ENCODE assay signal across 8 mouse cellular contexts in genomic region chr11:45678666-45679292, GRCm38 (mm10).
A peak's percentile ranks its signal among the peaks of the same experiment; 100 is the strongest.
DNase-seq lines count a peak whose midpoint lies in the region; ATAC-seq lines count a peak whose summit lies in the region.

No protein-coding gene starts in this region.

- WGBS in embryonic facial prominence, embryonic 13.5 days: 39% methylated on average over 11 of the region's 11 CpGs
- 41% methylated on average over 11 of the region's 11 CpGs for WGBS in kidney, embryonic 16.5 days
- 25% methylated on average over 11 of the region's 11 CpGs for WGBS in limb, embryonic 15.5 days
- WGBS in neural tube, embryonic 11.5 days: 50% methylated on average over 11 of the region's 11 CpGs

- H3K36me3 ChIP-seq in embryonic facial prominence, embryonic 13.5 days: no peaks in the 10 kb centered on the region
- no peaks in the 10 kb centered on the region for H3K36me3 ChIP-seq in kidney, embryonic 16.5 days (ENCODE audit: insufficient read depth, low read length)
- H3K36me3 ChIP-seq in limb, embryonic 15.5 days: no peaks in the 10 kb centered on the region
- no peaks in the 10 kb centered on the region for H3K36me3 ChIP-seq in neural tube, embryonic 11.5 days (ENCODE audit: control insufficient read depth, insufficient read depth, low read length)

- no peak overlapping the region for H3K4me3 ChIP-seq in embryonic facial prominence, embryonic 13.5 days
- 0 out of 2 replicates have a peak overlapping the region, but pooled peaks have one; percentile 8 for H3K4me3 ChIP-seq in kidney, embryonic 16.5 days (ENCODE audit: low read length)
- no peak overlapping the region for H3K4me3 ChIP-seq in limb, embryonic 15.5 days
- no peak overlapping the region for H3K4me3 ChIP-seq in neural tube, embryonic 11.5 days (ENCODE audit: low read depth, low read length)

- ATAC-seq in embryonic facial prominence, embryonic 13.5 days (ENCODE audit: insufficient number of reproducible peaks, insufficient read depth, low FRiP score, low TSS enrichment, low read depth): no peak
- ATAC-seq in kidney, embryonic 16.5 days (ENCODE audit: low FRiP score, low TSS enrichment): peak; percentile 46; the same call in 1 of the 2 replicates
- no peak for ATAC-seq in limb, embryonic 15.5 days (ENCODE audit: insufficient number of reproducible peaks, low FRiP score, low TSS enrichment, low read depth)
- peak; percentile 27; the same call in 1 of the 2 replicates for ATAC-seq in neural tube, embryonic 11.5 days (ENCODE audit: insufficient read depth, low FRiP score, low TSS enrichment)

- H3K27ac ChIP-seq in embryonic facial prominence, embryonic 13.5 days: no peak overlapping the region
- H3K27ac ChIP-seq in kidney, embryonic 16.5 days (ENCODE audit: low read length): no peak overlapping the region
- peak overlapping the region; percentile 47; the same call in 1 of the 2 replicates for H3K27ac ChIP-seq in limb, embryonic 15.5 days
- no peak overlapping the region for H3K27ac ChIP-seq in neural tube, embryonic 11.5 days (ENCODE audit: low read depth, low read length)

- peaks cover 19% of the 10 kb centered on the region for H3K4me1 ChIP-seq in embryonic facial prominence, embryonic 13.5 days
- peaks cover 5% of the 10 kb centered on the region; the same call in 1 of the 2 replicates for H3K4me1 ChIP-seq in kidney, embryonic 16.5 days (ENCODE audit: insufficient read depth, low read length)
- peaks cover 4% of the 10 kb centered on the region; the same call in 1 of the 2 replicates for H3K4me1 ChIP-seq in limb, embryonic 15.5 days
- H3K4me1 ChIP-seq in neural tube, embryonic 11.5 days (ENCODE audit: control insufficient read depth, insufficient read depth, low read length): no peaks in the 10 kb centered on the region

- H3K9ac ChIP-seq in embryonic facial prominence, embryonic 13.5 days: no peak overlapping the region
- no peak overlapping the region for H3K9ac ChIP-seq in kidney, embryonic 16.5 days (replicated peaks; ENCODE audit: low read length)
- no peak overlapping the region for H3K9ac ChIP-seq in limb, embryonic 15.5 days
- no peak overlapping the region for H3K9ac ChIP-seq in neural tube, embryonic 11.5 days (ENCODE audit: low read length)

- H3K9me3 ChIP-seq in embryonic facial prominence, embryonic 13.5 days: no peaks in the 10 kb centered on the region
- no peaks in the 10 kb centered on the region for H3K9me3 ChIP-seq in kidney, embryonic 16.5 days (ENCODE audit: low read length)
- H3K9me3 ChIP-seq in limb, embryonic 15.5 days: no peaks in the 10 kb centered on the region
- no peaks in the 10 kb centered on the region for H3K9me3 ChIP-seq in neural tube, embryonic 11.5 days (ENCODE audit: control insufficient read depth, low read length)

- no peaks in the 10 kb centered on the region for H3K27me3 ChIP-seq in embryonic facial prominence, embryonic 13.5 days
- no peaks in the 10 kb centered on the region for H3K27me3 ChIP-seq in kidney, embryonic 16.5 days (ENCODE audit: insufficient read depth, low read length)
- no peaks in the 10 kb centered on the region for H3K27me3 ChIP-seq in limb, embryonic 15.5 days
- H3K27me3 ChIP-seq in neural tube, embryonic 11.5 days (ENCODE audit: control insufficient read depth, insufficient read depth, low read length): no peaks in the 10 kb centered on the region

- DNase-seq in B cell, adult 2 months: peak; percentile 84 to 87
- peak; percentile 35 to 58 for DNase-seq in adrenal gland, postnatal 36 days
- DNase-seq in heart, adult 9 months (ENCODE audit: low spot score in 2 of 2): peak; percentile 49 to 67
- peak; percentile 74 for DNase-seq in neural tube, embryonic 11.5 days (ENCODE audit: low spot score)
- peak; percentile 22 for DNase-seq in telencephalon, adult 2 months (ENCODE audit: low read depth, low spot score)

- 0 out of 2 replicates have a peak overlapping the region, but pooled peaks have one; percentile 9 for H3K4me2 ChIP-seq in embryonic facial prominence, embryonic 13.5 days
- H3K4me2 ChIP-seq in kidney, embryonic 16.5 days (replicated peaks; ENCODE audit: low read depth, low read length): peak overlapping the region; percentile 37
- H3K4me2 ChIP-seq in limb, embryonic 15.5 days: 0 out of 2 replicates have a peak overlapping the region, but pooled peaks have one; percentile 5
- H3K4me2 ChIP-seq in neural tube, embryonic 11.5 days (ENCODE audit: low read depth): no peak overlapping the region

Comparison
In these comparisons a context has a peak if more than half of its experiments do, and no peak if none do; other contexts are left out.
1. DNase-seq: peak in every context shown above with its lines; median percentile 86 in B cell, adult 2 months; 74 in neural tube, embryonic 11.5 days; 58 in heart, adult 9 months; 46 in adrenal gland, postnatal 36 days; 22 in telencephalon, adult 2 months.
2. ATAC-seq: peak in kidney, embryonic 16.5 days (single experiment) and neural tube, embryonic 11.5 days (single experiment); none in embryonic facial prominence, embryonic 13.5 days (single experiment) and limb, embryonic 15.5 days (single experiment).